Mouse (Mus musculus) frontal cortex, postnatal 36 days (tissue): ENCODE data around the gene Fam71f1.

Experiments
- DNase-seq, 2 experiments: peaks; one replicate each; pipeline ENCODE4 v3.0.0; 2022; ENCODE audit warnings: low spot score in 2 of 2

The Fam71f1 gene

GRCm38 (mm10) chr6:29318879-29319278 is at the start of gene Fam71f1:
Gene Fam71f1 (plus strand): TSS chr6:29319140.
- DNase-seq = no peak

GRCm38 (mm10) chr6:29270961-29271360 is 48.0 kb upstream of the Fam71f1 start:
- no peak for DNase-seq

- DNase-seq = peak; percentile 89 to 92
Observed at GRCm38 (mm10) chr6:29272312-29273072, 46.4 kb upstream of the Fam71f1 start, which contains the start of gene Hilpda. Gene Hilpda (plus strand): TSS chr6:29272488.

- no peak for DNase-seq
Observed at GRCm38 (mm10) chr6:29276746-29277145, 42.2 kb upstream of the Fam71f1 start.

- peak; percentile 8 to 51 for DNase-seq
Observed at GRCm38 (mm10) chr6:29278513-29279267, 40.2 kb upstream of the Fam71f1 start.

- no peak for DNase-seq
Observed at GRCm38 (mm10) chr6:29279293-29279692, 39.6 kb upstream of the Fam71f1 start, which contains the start of gene Fam71f2. Gene Fam71f2 (plus strand): TSS chr6:29279593.

GRCm38 (mm10) chr6:29280671-29281070 is 38.3 kb upstream of the Fam71f1 start:
- no peak for DNase-seq

GRCm38 (mm10) chr6:29286870-29287269 is 32.1 kb upstream of the Fam71f1 start:
- no peak for DNase-seq

- no peak for DNase-seq
Observed at GRCm38 (mm10) chr6:29287481-29287880, 31.5 kb upstream of the Fam71f1 start.

GRCm38 (mm10) chr6:29287944-29288343 is 31.0 kb upstream of the Fam71f1 start:
- DNase-seq = no peak

GRCm38 (mm10) chr6:29288651-29289050 is 30.3 kb upstream of the Fam71f1 start:
- DNase-seq = no peak

- no peak for DNase-seq
Observed at GRCm38 (mm10) chr6:29299112-29299511, 19.8 kb upstream of the Fam71f1 start.

GRCm38 (mm10) chr6:29303251-29303650 is 15.7 kb upstream of the Fam71f1 start:
- DNase-seq = no peak

- no peak for DNase-seq
Observed at GRCm38 (mm10) chr6:29303726-29304125, 15.2 kb upstream of the Fam71f1 start.

- DNase-seq = no peak
Observed at GRCm38 (mm10) chr6:29305462-29305861, 13.5 kb upstream of the Fam71f1 start.

- DNase-seq = no peak
Observed at GRCm38 (mm10) chr6:29308846-29309605, 9.9 kb upstream of the Fam71f1 start.

- DNase-seq = no peak
Observed at GRCm38 (mm10) chr6:29313690-29314202, 5.2 kb upstream of the Fam71f1 start.

GRCm38 (mm10) chr6:29317286-29317685 is 1.7 kb upstream of the Fam71f1 start:
- no peak for DNase-seq

- DNase-seq = no peak
Observed at GRCm38 (mm10) chr6:29317941-29318340, 999 bp upstream of the Fam71f1 start.

- no peak for DNase-seq
Observed at GRCm38 (mm10) chr6:29321586-29321985, 2.6 kb downstream of the Fam71f1 start.

- no peak for DNase-seq
Observed at GRCm38 (mm10) chr6:29322147-29322546, 3.2 kb downstream of the Fam71f1 start.

- DNase-seq = no peak
Observed at GRCm38 (mm10) chr6:29322735-29323134, 3.8 kb downstream of the Fam71f1 start.
